Mouse (Mus musculus) kidney, embryonic 16.5 days (tissue): ENCODE results near the gene Cdk17. TPM values are rescaled to one million over a fixed set of nuclear protein-coding genes. Genes with fewer than 3 reads are reported as not detected.

Experiments used
- ATAC-seq: fragments of 200-750 bp; cut with Nextera tagmentation; 2 replicates; pipeline ENCODE4 v1.8.0; 2017; ENCODE audit warnings: moderate TSS enrichment; ENCODE audit not compliant: low FRiP score, low TSS enrichment
- H3K27ac ChIP-seq: fragments of 300-500 bp; sonication (generic); 2 replicates; pipeline ENCODE4 v1.5.1; 2014; ENCODE audit warnings: low read length
- H3K27me3 ChIP-seq: fragments of 300-500 bp; sonication (generic); 2 replicates; pipeline ENCODE4 v1.6.1; 2014; ENCODE audit warnings: low read length, control low read depth, mixed read lengths; ENCODE audit not compliant: insufficient read depth
- H3K36me3 ChIP-seq: fragments of 300-500 bp; sonication (generic); 2 replicates; pipeline ENCODE4 v1.6.1; 2014; ENCODE audit warnings: low read length, control low read depth, mixed read lengths; ENCODE audit not compliant: insufficient read depth
- H3K4me1 ChIP-seq: fragments of 300-500 bp; sonication (generic); 2 replicates; pipeline ENCODE4 v1.6.1; 2014; ENCODE audit warnings: low read length, control low read depth, mixed read lengths; ENCODE audit not compliant: insufficient read depth
- H3K4me2 ChIP-seq: fragments of 300-500 bp; sonication (generic); replicated peaks from 2 replicates; pipeline ENCODE4 v1.6.1; 2014; ENCODE audit warnings: low read depth, low read length
- H3K4me3 ChIP-seq: fragments of 300-500 bp; sonication (generic); 2 replicates; pipeline ENCODE4 v1.5.1; 2014; ENCODE audit warnings: mild to moderate bottlenecking, low read length
- H3K9ac ChIP-seq: fragments of 300-500 bp; sonication (generic); replicated peaks from 2 replicates; pipeline ENCODE4 v1.6.1; 2014; ENCODE audit warnings: low read length
- H3K9me3 ChIP-seq: fragments of 300-500 bp; sonication (generic); 2 replicates; pipeline ENCODE4 v1.6.1; 2016; ENCODE audit warnings: low read length, control low read depth
- WGBS: fragments of 180-500 bp; shearing (Covaris S2); extraction: QIAGEN DNeasy Blood & Tissue Kit; methylation state at CpG from one replicate; pipeline ENCODE4 v1.1.7; 2014; 5-methylcytosine and 5-hydroxymethylcytosine counted together
- polyA plus RNA-seq: library from polyadenylated mRNA; unstranded; fragments of >200 nt; fragmentation: Nextera tagmentation; extraction: Ambion mirVana; gene quantifications from 2 replicates; pipeline ENCODE4 v1.2.1, GENCODE M21; 2015

Gene Cdk17
- polyA plus RNA-seq, 1 experiment from 2014 or later, result 12.8 TPM

DNA sequence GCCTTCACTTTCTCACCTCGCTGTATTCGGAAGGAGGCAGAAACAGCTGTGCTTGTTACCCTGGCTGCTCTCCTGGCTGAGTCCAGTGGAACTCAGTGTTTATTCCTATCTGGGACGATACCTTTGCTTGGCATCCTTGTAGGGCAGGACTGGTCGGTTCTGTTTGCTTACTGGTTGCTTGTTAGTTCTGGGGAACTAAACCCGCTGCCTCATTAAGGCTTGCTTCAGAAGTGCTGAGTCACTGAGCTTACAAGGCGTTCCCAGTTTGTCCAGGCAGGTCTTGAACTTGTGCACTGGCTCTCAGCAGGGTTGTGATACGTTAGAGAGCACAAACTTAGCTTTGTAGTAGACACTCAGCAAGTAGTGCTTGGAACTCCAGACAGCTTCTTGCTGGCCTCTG lies 52.7 kb downstream of the Cdk17 start:
- peaks cover 22% of the 10 kb centered on the region for H3K4me1 ChIP-seq
- WGBS, result 81% methylated on average over 7 of the region's 7 CpGs
- no peaks in the 10 kb centered on the region for H3K27me3 ChIP-seq
- H3K4me3 ChIP-seq, result no peak overlapping the region
- H3K36me3 ChIP-seq, result peaks cover 44% of the 10 kb centered on the region
- no peak overlapping the region for H3K9ac ChIP-seq
- H3K27ac ChIP-seq, result peak overlapping the region; percentile 61; the same call in 1 of the 2 replicates
- no peak for ATAC-seq
- H3K4me2 ChIP-seq, result no peak overlapping the region
- 0 out of 2 replicates have a peak, but pooled peaks cover 7% of the 10 kb centered on the region for H3K9me3 ChIP-seq

DNA sequence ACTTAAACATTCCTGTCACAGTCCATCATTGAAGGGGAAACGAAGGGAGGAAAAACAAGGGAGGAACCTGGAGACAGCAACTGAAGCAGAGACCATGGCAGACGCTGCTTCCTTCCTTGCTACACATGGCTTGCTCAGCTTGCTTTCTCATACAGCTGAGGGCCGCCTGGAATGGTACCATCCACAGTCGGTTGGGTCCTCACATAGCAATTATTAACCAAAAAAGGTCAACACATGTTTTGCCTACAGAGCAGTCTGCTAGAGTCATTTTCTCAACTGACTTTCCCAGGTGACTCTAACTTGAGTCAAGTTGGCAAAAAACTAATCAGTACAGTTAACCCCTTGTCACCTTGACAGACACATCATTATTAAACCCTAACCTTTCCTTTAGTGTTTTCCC lies 53.6 kb downstream of the Cdk17 start:
- H3K9me3 ChIP-seq, result 0 out of 2 replicates have a peak, but pooled peaks cover 7% of the 10 kb centered on the region
- no peak overlapping the region for H3K9ac ChIP-seq
- peak; percentile 88 for ATAC-seq
- H3K27me3 ChIP-seq, result no peaks in the 10 kb centered on the region
- H3K36me3 ChIP-seq, result peaks cover 40% of the 10 kb centered on the region
- WGBS, result 26% methylated on average over 4 of the region's 4 CpGs
- peaks cover 18% of the 10 kb centered on the region for H3K4me1 ChIP-seq
- H3K27ac ChIP-seq, result peak overlapping the region; percentile 50; the same call in 1 of the 2 replicates
- H3K4me2 ChIP-seq, result no peak overlapping the region
- H3K4me3 ChIP-seq, result no peak overlapping the region

DNA sequence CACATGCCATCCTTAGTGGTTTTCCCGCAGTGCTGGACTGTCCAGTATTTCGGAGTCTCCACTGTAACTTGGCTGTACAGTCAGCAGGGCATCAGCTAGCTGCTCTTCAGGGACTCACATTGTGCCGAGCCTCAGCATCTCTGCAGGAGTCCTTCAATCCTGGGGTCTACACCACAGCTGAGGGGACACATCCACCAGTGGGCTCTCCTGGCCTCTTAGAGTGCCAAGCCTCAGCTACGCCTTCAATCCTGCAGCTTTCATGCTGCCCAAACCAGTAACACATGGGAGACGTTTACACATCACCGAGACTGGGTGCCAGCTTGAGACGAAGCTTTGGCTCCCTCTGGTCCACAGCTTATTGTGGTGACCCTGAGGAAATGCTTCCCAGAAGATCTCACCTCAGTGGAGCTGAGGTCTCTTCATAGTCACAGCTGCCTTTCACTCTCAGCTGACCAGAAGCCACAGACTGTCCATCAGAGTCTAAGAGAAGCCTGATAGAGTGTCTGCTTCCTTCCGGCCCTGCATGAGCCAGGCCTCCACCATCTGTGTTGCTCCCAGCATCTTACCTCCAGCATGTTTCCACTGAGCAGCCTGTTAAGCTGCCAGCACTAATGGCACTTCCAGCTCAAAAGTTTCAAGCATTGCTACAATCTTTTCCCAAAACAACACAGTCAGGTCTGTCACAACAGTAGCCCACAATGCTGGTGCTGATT lies 54.5 kb downstream of the Cdk17 start:
- H3K4me3 ChIP-seq, result no peak overlapping the region
- H3K36me3 ChIP-seq, result peaks cover 40% of the 10 kb centered on the region
- no peak overlapping the region for H3K4me2 ChIP-seq
- H3K4me1 ChIP-seq, result peaks cover 18% of the 10 kb centered on the region
- peak overlapping the region; percentile 50; the same call in 1 of the 2 replicates for H3K27ac ChIP-seq
- 0 out of 2 replicates have a peak, but pooled peaks have one; percentile 33 for ATAC-seq
- 0 out of 2 replicates have a peak, but pooled peaks cover 7% of the 10 kb centered on the region for H3K9me3 ChIP-seq
- no peaks in the 10 kb centered on the region for H3K27me3 ChIP-seq
- 84% methylated on average over 8 of the region's 8 CpGs for WGBS
- H3K9ac ChIP-seq, result no peak overlapping the region

DNA sequence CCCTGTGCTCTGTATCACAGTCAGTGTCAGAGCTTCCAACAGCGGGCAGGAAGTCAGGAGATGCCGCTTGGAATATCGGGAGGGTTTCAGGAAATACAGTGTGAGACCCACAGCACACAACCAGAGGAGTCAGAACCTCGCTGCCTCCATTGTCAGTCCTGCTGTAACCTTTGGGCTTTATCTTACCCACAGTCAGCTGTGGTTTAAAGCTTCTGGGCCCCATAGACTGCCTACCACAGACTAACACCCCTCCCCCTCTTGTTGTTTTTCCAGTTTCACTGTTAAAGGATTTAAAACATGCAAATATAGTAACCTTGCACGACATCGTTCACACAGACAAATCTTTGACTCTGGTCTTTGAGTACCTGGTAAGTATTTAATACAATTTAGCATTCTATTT lies 65.1 kb downstream of the Cdk17 start:
- Histone ChIP-seq H3K4me1 (no peaks in the 10 kb centered on the region), H3K4me2 (no peak overlapping the region), H3K27me3 (no peaks in the 10 kb centered on the region), H3K4me3 (no peak overlapping the region), H3K36me3 (peaks cover 4% of the 10 kb centered on the region), H3K27ac (no peak overlapping the region), H3K9ac (no peak overlapping the region), H3K9me3 (no peaks in the 10 kb centered on the region)
- no peak for ATAC-seq
- 82% methylated on average over 6 of the region's 6 CpGs for WGBS

DNA sequence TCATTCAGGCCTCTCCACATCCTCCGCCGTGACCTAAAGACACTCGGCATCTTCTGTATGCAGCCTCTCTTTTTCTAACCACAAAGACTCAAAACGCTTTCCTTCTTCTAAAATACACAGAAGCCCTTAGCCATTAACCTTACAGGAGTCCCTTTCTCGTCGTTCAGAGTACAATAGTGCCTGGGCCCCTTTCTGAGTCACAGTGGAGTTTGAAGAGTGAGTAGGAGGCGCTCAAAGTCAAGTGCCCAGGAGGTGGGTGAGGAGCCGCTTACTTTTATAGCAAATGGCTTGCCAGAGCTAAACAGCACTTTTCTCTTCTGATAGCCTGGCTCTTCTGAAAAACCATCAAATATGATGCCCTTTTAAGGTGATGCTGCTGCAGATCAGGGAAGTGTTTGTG lies 67.2 kb downstream of the Cdk17 start:
- WGBS, result 62% methylated on average over 8 of the region's 8 CpGs
- H3K36me3 ChIP-seq, result peaks cover 13% of the 10 kb centered on the region
- no peak for ATAC-seq
- H3K9ac ChIP-seq, result no peak overlapping the region
- no peak overlapping the region for H3K4me2 ChIP-seq
- no peak overlapping the region for H3K27ac ChIP-seq
- no peak overlapping the region for H3K4me3 ChIP-seq
- no peaks in the 10 kb centered on the region for H3K4me1 ChIP-seq
- no peaks in the 10 kb centered on the region for H3K9me3 ChIP-seq
- no peaks in the 10 kb centered on the region for H3K27me3 ChIP-seq

DNA sequence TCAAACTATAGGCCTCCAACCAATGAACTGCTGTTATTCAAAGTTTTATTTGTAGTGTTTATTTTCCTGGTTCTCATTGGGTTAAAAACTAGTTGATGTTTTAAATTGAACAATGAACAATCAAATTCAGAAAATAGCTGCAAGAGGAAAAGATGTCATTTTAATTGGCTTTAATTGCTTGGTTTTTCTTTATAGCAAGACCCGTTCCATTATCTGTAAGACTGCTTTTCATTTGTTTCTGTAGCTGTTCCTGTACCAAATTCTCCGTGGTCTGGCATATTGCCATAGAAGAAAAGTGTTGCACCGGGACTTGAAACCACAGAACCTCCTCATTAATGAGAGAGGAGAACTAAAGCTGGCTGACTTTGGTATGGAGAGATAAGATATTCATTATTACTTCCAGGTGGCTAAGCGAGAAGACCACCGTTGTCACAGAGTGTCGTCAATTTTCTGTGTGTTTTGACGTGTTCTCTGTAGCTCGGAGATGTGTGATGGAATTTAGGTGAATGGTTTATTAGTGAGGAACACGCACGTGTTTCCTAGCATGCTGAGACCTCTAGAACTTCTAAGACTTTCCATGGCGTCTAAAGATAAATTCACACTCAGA lies 67.8 kb downstream of the Cdk17 start:
- Histone ChIP-seq H3K27me3 (no peaks in the 10 kb centered on the region), H3K27ac (no peak overlapping the region), H3K4me1 (no peaks in the 10 kb centered on the region), H3K4me3 (no peak overlapping the region), H3K9me3 (no peaks in the 10 kb centered on the region), H3K4me2 (no peak overlapping the region), H3K36me3 (peaks cover 17% of the 10 kb centered on the region), H3K9ac (no peak overlapping the region)
- ATAC-seq, result no peak
- WGBS, result 81% methylated on average over 11 of the region's 11 CpGs

DNA sequence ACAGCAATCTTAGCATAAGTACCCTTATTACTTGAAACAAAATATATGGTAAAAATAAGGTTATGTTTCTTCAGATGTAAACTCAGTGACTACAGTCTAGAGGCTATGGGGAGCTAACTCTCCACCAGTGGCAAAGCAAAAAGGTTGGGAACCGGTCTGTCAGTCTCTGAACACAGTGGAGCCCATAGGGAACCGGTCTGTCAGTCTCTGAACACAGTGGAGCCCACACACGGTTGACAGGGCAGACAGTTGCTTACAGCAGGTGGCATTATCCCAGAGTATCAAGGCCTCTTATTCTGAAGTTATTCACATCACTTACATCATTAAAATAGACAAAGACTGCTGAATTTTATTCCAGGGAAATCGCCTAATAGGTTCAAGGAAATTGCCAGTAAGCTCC lies 70.8 kb downstream of the Cdk17 start:
- no peak overlapping the region for H3K27ac ChIP-seq
- H3K36me3 ChIP-seq, result peaks cover 27% of the 10 kb centered on the region
- no peak overlapping the region for H3K4me3 ChIP-seq
- H3K4me2 ChIP-seq, result no peak overlapping the region
- no peak for ATAC-seq
- H3K9ac ChIP-seq, result no peak overlapping the region
- no peaks in the 10 kb centered on the region for H3K9me3 ChIP-seq
- WGBS, result 80% methylated on average over 4 of the region's 4 CpGs
- H3K4me1 ChIP-seq, result no peaks in the 10 kb centered on the region
- H3K27me3 ChIP-seq, result no peaks in the 10 kb centered on the region

DNA sequence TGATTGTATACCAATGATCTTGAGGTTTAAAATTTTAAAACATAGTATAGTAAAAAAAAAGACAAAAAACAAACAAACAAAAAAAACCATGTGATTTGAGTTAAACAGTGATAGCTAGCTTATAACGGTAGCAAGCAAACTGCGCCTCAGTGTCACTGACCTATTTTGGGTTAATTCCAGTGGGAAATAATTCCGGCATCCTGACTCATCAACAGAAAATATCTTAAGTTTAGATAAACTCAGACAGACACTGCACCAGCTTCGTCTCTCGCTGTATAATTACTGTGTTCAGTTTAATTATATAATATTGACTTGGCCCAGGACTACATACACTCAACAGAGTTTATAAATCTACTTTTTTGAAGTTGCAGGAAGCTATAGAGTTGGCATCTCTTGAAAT lies 71.2 kb downstream of the Cdk17 start:
- WGBS, result 86% methylated on average over 5 of the region's 5 CpGs
- no peak for ATAC-seq
- no peak overlapping the region for H3K4me3 ChIP-seq
- H3K4me2 ChIP-seq, result no peak overlapping the region
- peaks cover 25% of the 10 kb centered on the region for H3K36me3 ChIP-seq
- H3K27ac ChIP-seq, result no peak overlapping the region
- H3K9me3 ChIP-seq, result no peaks in the 10 kb centered on the region
- no peak overlapping the region for H3K9ac ChIP-seq
- H3K27me3 ChIP-seq, result no peaks in the 10 kb centered on the region
- H3K4me1 ChIP-seq, result no peaks in the 10 kb centered on the region

DNA sequence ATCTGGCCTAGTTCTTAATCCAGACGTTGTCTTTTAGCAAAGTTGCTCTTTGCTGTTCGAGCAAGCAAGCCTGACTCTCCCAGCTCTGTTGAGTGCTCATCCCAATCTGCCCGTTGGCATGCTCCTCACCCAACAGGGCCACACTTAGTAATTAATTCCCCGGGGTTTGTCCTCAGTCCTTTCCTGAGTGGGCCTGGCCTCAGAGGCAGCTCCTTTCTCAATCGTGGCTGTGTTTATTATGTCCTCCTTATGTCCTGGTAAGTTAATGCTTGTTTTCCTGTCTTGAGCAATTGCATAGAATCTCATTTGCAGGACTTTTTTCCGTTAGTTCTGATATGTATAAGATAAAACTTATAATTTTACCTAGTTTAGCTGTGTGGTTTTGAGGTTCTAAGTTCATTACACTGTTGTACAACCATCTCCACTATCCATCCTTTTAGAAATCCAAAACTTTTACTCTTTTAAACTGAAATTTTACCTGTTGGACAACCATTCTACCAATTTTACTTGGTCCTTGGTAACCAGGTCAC lies 73.1 kb downstream of the Cdk17 start:
- Histone ChIP-seq H3K9ac (no peak overlapping the region), H3K4me1 (no peaks in the 10 kb centered on the region), H3K4me2 (no peak overlapping the region), H3K4me3 (no peak overlapping the region), H3K27ac (no peak overlapping the region), H3K36me3 (peaks cover 29% of the 10 kb centered on the region), H3K9me3 (no peaks in the 10 kb centered on the region), H3K27me3 (no peaks in the 10 kb centered on the region)
- 85% methylated on average over 6 of the region's 6 CpGs for WGBS
- ATAC-seq, result no peak

DNA sequence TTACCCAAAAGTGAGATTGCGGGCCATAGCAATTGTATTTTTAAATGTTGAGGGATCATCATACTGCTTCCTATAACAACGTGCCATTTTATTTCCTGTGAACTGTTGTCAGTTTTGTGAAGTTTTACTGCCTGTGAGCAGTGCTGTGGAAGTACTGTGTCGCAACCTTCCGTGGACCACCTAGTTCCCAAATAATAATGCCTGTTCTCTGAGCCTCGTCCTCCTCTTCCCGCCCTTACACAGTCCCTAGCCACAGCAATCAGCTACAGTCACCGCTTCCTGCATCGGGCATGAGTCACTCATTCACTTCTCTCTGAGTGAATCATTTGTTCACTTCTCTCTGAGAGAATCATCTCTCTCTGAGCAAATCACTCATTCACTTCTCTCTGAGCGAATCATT lies 74.0 kb downstream of the Cdk17 start:
- H3K9ac ChIP-seq, result no peak overlapping the region
- ATAC-seq, result no peak
- H3K4me2 ChIP-seq, result no peak overlapping the region
- no peaks in the 10 kb centered on the region for H3K9me3 ChIP-seq
- H3K4me3 ChIP-seq, result no peak overlapping the region
- WGBS, result 90% methylated on average over 9 of the region's 9 CpGs
- H3K4me1 ChIP-seq, result peaks cover under 1% of the 10 kb centered on the region
- no peaks in the 10 kb centered on the region for H3K27me3 ChIP-seq
- no peak overlapping the region for H3K27ac ChIP-seq
- peaks cover 36% of the 10 kb centered on the region for H3K36me3 ChIP-seq
